Mouse (Mus musculus) retina, postnatal 1 day (tissue): ENCODE measurements around the gene Sergef.
A peak's percentile ranks its signal among the peaks of the same experiment; 100 is the strongest.

Experiments
- DNase-seq: peaks from one replicate; pipeline ENCODE4 v3.0.0-alpha.2; 2012

Gene Sergef

DNA sequence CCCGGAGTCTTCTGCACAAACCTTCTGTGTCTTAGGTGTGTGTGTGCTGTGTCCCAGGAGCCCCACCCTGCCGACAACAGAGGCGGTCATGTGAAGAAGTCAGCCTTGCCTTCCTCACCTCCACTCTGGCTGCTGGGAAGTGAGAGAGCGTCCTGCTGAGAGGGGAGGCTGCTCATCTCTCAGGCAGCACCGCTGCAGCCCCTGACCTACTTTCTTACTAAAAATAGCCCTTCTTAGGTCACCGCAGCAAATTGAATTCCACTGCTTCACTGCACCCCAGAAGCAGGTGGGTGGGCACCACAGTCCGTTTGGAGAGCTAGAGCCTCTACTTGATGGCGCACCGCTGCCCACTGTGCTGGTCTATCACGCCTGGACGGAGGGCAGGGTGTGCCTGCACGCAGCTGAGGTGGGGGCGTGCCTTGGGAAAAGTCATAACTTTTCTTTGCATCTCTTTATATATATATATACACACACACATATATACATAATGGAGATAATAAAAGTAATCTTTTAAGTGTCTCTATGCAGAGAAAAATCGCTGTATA is 147.4 kb downstream of the Sergef start:
- DNase-seq: peak; percentile 77

DNA sequence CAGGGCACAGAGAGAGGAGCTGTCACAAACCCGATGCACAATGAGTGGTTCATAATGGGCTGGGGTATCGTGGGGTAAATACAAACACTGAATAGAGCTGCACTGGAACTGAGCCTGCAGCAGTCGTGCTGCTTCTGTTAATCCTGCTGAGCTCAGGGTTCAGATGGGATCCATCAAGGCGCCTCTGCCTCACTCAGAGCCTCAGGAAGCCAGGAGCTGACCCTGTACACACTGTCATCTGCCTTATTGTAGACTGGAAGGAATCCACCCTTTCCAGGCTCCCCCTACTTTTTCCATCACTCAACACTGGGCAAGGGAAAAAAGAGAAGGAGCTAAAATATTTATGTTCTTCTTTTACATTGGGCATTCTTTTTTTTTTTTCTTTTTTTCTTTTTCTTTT is 152.3 kb downstream of the Sergef start:
- no peak for DNase-seq

- no peak for DNase-seq
These were observed 152.8 kb downstream of the Sergef start for GRCm38 (mm10) chr7:46486761-46487160.

- DNase-seq: no peak
These were observed 155.4 kb downstream of the Sergef start for GRCm38 (mm10) chr7:46484223-46484622.

DNA sequence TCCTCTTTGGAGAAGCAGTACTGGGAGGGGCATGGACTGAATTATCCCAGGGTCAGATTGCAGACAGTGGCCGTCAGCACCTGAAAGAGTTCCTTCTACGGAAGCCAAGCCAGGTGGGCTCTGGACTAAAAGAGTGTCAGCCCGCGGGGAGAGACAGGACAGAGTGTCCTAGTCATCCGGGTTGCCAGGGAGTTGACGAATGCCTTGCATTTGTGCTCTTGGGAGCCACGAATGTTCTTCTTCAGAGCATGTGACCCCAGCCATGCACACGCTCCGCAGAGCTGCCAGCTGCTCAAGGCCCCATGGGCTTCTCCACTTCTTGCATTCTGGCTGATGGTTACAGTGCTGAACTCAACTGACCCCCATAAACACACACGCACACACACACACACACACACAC is 156.6 kb downstream of the Sergef start:
- DNase-seq: peak; percentile 24

DNA sequence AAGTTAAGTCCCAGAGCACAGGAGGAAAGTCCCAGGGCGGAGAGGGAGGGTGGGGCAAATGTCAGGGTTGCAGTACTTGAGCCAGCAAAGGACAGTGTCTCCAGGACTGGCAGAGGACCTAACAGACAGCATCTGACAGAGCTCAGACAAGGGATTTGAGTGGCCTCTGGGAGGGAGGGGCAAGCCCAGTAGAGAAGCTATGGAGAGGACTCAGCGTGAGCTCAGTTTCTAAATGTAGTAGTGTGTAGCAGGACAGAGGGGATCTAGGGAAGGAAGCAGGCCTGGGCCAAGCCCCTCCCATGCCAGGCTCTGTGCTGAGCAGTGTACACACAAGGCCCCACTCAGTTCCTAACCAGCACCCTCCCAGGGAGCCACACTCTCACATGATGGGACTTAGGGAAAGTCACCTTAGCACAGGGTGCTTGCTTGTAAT is 157.5 kb downstream of the Sergef start:
- DNase-seq: no peak

GRCm38 (mm10) chr7:46479793-46480192 is 159.8 kb downstream of the Sergef start:
- DNase-seq: no peak

DNA sequence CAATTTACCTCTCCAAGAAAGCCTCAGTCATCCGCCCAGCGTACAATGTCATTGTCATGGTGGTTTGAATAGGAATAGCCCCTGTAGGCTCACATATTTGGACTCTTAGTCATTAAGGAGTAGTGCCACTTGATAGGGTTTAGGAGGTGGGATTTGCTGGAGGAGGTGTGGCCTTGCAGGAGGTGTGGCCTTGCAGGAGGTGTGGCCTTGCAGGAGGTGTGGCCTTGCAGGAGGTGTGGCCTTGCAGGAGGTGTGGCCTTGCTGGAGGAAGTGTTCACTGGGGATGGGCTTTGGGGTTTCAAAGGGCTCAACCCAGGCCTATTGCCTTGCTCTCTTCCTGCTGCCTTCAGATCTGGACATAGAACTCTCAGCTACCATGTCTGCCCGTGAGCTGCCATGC is 162.2 kb downstream of the Sergef start:
- DNase-seq: no peak

GRCm38 (mm10) chr7:46475464-46475863 is 164.1 kb downstream of the Sergef start:
- no peak for DNase-seq

DNA sequence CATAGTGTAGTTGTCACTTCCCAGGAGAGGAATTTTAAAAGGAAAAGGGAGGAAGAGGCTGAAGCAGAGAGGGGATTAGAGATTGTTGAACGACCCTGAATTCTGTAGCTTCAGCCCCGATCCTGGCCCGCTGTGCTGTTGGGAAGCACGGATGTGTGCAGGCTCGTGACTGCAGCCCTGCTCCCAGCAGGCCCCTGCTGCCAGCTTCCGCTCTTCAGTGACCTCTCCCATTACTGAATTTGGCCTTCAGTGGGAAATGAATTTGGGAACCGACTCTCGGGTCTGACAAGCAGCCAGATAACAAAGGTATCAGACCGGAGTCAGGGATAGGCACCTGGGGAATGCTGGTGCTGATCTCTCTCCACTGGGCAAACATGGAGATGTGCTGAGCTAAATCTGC is 166.5 kb downstream of the Sergef start:
- no peak for DNase-seq

- no peak for DNase-seq
These were observed 168.4 kb downstream of the Sergef start for GRCm38 (mm10) chr7:46471054-46471737.

- no peak for DNase-seq
These were observed 170.1 kb downstream of the Sergef start for GRCm38 (mm10) chr7:46469542-46469941.

DNA sequence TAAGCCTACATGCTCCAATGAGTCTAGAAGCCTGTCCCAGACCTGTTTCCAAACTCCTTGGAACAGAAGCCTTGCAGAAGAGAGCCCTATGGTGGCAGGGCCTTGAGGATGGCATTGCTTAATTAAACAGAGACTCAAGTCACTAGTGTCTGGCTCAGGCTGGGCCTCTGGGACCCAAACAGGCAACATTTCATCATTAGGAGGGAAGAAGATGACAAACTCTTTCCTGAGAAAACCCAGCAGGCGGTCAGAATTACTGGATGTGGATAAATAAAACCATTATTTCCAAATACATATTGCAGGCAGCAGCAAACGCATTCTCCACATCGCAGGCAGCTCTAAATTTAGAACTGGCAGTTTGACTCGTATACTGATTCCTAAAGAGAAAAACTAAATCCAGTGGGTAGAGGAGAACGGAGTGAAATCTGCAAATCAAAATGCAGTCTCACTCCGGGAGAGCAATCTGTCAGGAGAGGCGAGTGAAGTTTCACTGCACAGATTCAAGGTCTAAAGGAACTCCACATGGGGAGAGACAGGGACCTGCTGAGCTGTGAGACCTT is 173.1 kb downstream of the Sergef start:
- no peak for DNase-seq

DNA sequence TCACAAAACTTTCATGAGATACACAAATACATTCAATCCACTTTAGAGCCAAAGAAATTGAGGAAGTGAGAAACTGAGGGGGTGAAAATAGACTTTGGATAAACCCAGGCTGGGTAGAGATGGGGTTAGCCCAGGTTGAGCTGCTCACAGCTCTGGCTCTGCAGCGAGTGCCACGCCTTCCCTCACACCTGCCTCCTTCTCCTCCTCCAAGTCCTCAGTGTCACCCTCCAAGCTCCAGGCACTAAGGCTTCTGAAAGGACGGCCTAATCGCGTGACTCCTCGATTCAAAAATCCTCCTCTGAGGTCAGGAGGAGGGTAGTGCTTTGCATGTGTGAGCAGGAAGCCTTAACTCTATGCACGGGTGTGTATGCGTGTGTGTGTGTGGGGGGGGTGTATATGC is 176.5 kb downstream of the Sergef start:
- DNase-seq: no peak

DNA sequence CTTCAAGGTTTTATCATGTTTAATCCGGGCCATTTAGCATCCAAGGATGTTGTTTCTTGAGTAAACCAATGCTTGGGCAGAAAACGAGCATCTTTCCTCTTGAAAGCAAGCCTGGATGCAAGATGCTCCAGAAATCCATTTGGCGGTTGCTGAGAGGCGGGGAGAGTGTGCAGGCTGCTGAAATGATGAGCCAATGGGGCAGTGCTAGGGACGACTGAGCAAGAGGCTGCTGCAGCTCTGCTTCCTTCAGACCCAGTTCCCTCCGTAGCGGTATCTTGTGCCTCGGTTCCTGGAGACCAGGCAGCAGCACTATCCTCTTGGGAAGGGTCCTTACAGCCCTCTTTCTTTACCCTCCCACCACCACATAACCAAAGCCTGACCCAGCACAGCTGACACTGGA is 177.3 kb downstream of the Sergef start:
- DNase-seq: no peak

DNA sequence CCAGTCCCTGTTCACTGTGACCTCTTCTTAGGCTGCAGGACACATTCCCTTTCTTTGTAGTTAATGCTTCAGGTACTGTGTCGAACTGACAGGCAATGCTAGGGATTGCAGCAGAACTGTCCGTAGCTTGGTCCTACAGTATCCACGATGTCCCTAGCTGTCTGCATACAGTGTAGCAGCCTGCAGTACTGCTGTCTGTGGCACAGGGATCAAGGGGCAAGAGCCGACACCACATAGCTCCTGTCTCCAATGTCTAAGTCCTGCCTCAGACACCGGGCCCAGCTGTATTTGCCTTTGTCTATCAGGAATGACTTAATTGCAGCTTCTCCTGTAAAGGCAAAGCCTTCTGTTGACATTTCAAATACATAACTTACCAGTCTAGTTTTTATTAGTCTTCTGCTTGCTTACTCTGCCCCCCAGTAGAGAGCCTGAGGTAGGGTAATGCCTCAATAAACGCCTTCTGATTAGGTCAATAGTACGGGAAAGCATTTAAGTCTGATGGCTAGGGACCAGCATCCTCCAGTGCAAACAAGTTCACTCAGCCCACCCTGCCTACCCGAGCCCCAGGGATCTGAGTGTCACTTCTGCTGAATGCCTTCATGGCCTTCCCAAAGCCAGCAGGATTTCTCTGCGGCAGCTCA is 179.9 kb downstream of the Sergef start:
- no peak for DNase-seq

GRCm38 (mm10) chr7:46459200-46459599 is 180.4 kb downstream of the Sergef start:
- peak; percentile 55 for DNase-seq

GRCm38 (mm10) chr7:46457889-46458288 is 181.7 kb downstream of the Sergef start:
- no peak for DNase-seq

DNA sequence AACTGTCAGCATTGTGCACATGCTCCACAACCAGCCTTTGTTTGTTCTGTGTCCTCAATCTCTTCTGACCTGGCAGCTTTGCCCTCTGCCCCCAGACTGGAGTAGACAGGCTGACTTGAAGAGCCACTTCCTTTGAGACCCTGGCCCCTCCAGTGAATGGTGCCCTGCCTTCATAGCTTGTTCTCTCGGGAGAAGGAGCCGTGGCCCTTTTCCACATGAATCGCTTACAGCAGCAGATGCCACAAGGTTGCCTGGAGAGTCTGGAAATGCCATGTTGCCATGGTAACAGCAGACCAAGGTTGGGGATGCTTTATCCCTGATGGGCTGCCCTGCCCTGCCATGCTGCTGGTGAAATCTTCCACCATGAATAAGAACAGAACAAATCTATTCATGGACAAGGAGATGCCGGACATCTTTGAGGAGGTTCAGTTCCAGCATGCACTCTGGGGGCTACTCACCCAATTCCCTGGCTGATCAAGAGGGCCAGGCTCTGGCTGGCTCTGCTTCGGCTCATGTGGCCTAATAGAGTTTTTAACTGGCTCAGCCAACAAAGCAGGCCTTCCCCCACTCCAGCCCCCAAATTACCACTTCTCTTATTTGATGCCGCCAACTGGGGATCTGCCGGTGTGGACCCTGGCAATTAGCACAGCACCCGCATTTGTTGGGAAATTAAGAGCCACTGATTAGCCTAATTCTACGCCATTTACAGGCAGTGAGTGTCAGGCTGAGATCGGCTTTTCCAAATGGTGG is 185.5 kb downstream of the Sergef start:
- peak; percentile 74 for DNase-seq

GRCm38 (mm10) chr7:46448922-46449645 is 190.5 kb downstream of the Sergef start:
- peak; percentile 71 for DNase-seq

DNA sequence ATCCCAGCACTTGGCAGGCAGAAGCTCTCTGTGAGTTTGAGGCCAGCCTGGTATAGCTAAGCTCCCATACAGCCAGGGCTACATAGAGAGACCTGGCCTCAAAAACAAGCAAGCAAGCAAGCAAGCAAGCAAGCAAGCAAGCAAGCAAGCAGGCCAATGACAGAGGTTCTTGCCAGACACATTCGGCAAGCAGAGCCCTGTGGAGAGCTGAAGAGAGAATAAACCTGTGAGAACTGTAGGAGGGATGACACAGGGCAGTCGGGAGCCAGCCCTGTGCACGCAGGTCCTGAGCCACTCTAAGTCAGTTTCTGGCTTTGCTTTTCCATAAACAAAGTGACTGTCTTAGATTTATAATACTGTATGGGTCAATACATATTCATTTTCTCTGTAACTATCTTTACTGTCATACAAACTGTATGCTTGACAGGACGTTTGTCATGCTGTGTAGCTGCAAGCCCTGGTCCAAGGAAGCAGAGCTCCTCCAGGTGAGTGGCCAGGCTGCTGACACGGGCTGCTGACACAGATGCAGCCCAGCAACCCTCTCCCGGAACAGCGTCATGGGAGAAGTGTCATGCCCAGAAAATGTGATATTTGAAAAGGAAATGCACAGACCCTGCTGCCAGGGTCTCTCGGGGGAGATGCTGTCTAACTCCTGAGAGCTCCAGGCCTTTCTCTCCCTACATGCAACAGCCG is 192.0 kb downstream of the Sergef start:
- no peak for DNase-seq

- DNase-seq: no peak
These were observed 193.7 kb downstream of the Sergef start for GRCm38 (mm10) chr7:46445896-46446295.
